Mouse (Mus musculus) heart, adult 10 weeks (tissue): Measurements from ENCODE around the gene Gm14851. TPM values are rescaled to one million over a fixed set of nuclear protein-coding genes. Genes with fewer than 3 reads are reported as not detected.

Source experiments
- polyA plus RNA-seq: library from polyadenylated mRNA; stranded (reverse); fragments of 350-450 nt; fragmentation: Illumina TruSeq; extraction: RNeasy Lipid Tissue Mini Kit (QIAGEN cat#74804); gene quantifications from one replicate; pipeline ENCODE4 v1.2.3, GENCODE M21; 2014; ENCODE audit warnings: low read depth, low replicate concordance

The Gm14851 gene
- not detected for polyA plus RNA-seq

DNA sequence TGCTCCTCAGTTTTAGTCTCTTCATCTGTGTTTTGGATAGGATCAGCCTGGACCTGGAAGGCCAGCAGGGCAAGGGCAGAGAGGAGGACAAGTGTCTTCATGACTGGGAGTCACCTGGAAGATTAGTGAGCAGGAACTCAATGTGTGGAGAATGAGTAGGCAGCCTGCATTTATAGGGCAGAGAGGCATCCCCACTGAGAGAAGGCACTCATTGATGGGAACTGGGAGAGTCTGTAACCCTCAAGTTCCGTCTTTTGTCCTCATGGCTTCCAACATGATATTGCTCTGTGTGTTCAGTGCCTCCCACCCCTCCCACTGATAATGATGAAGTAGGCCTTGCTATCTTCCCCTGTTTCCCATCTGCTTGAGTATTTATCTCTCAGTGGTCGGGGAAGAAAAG lies at the start of gene Gm14851:
Gm14851 (minus strand) TSS at position 101 of the 400 bp plus-strand sequence.

DNA sequence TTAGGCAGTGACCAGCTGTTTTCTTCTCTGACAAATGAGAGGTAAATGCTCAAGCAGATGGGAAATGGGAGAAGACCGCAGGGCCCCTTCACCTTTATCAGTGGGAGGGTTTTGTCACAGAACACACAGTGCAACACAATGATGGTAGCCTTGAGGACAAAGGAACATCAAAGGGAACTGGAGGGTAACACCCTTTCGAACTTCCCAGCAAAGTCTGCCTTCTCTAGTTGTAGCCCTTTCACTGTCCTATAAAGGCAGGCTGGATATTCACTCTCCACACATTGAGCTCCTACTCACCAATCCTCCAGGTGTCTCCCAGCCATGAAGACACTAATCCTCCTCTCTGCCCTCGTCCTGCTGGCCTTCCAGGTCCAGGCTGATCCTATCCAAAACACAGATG lies 38.5 kb upstream of the Gm14851 start, which contains the start of gene Defa30:
Defa30 (plus strand) TSS at position 301 of the 400 bp plus-strand sequence.

DNA sequence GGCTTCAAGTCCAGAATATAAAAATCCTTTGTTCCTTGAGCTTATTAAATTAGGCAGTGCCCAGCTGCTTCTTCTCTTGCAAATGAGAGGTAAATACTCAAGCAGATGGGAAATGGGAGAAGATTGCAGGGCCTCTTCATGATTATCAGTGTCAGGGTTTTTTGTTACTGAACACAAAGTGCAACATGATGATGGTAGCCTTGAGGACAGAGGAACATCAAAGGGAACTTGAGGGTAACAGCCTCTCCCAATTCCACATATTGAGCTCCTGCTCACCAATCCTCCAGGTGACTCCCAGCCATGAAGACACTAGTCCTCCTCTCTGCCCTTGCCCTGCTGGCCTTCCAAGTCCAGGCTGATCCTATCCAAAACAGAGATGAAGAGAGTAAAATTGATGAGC lies 11.7 kb downstream of the Gm14851 start, which contains the start of gene Defa25:
Defa25 (plus strand) TSS at position 301 of the 400 bp plus-strand sequence.

DNA sequence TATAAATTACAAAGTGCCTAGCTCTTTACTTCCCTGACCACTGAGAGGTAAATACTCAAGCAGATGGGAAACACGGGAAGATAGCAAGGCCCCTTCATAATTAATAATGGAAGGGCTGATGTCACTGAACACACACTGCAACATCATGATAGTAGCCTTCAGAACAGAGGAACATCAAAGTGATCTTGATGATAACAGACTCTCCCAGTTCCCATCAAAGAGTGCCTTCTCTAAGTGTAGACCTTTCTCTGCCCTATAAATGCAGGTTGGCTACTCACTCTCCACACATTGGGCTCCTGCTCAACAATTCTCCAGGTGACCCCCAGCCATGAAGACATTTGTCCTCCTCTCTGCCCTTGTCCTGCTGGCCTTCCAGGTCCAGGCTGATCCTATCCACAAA lies 31.1 kb downstream of the Gm14851 start, which contains the start of gene Defa35:
Defa35 (plus strand) TSS at position 301 of the 400 bp plus-strand sequence.

DNA sequence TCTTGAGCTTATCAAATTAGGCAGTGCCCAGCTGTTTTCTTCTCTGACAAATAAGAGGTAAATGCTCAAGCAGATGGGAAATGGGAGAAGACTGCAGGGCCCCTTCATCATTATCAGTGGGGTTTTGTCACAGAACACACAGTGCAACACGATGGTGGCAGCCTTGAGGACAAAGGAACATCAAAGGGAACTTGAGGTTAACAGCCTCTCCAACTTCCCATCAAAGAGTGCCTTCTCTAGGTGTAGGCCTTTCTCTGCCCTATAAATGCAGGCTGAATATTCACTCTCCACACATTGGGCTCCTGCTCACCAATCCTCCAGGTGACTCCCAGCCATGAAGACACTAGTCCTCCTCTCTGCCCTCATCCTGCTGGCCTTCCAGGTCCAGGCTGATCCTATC lies 41.1 kb downstream of the Gm14851 start, which contains the start of gene Defa23:
Defa23 (plus strand) TSS at position 301 of the 400 bp plus-strand sequence.

Other genes starting within 250 kb of the Gm14851 start
- gene Defb33, start 203.4 kb downstream of the Gm14851 start, polyA plus RNA-seq = not detected
- not detected for gene Gm15056, start 193.4 kb downstream of the Gm14851 start, polyA plus RNA-seq
- gene Gm6040, start 174.0 kb downstream of the Gm14851 start, polyA plus RNA-seq = not detected
- gene AY761185, start 151.3 kb downstream of the Gm14851 start, polyA plus RNA-seq = not detected
- not detected for gene Defa21, start 70.5 kb downstream of the Gm14851 start, polyA plus RNA-seq
- not detected for gene Defa23, start 41.0 kb downstream of the Gm14851 start, polyA plus RNA-seq
- not detected for gene Defa35, start 31.0 kb downstream of the Gm14851 start, polyA plus RNA-seq
- gene Defa25, start 11.6 kb downstream of the Gm14851 start, polyA plus RNA-seq = not detected
- not detected for gene Defa30, start 38.6 kb upstream of the Gm14851 start, polyA plus RNA-seq
- gene Defa22, start 66.2 kb upstream of the Gm14851 start, polyA plus RNA-seq = not detected
- gene Defa31, start 95.6 kb upstream of the Gm14851 start, polyA plus RNA-seq = not detected
- not detected for gene Gm15293, start 105.5 kb upstream of the Gm14851 start, polyA plus RNA-seq
- not detected for gene Gm15292, start 153.7 kb upstream of the Gm14851 start, polyA plus RNA-seq
- gene Defa27, start 219.5 kb upstream of the Gm14851 start, polyA plus RNA-seq = not detected
- not detected for gene Defa29, start 231.0 kb upstream of the Gm14851 start, polyA plus RNA-seq